12 mouse cellular contexts compared by ENCODE assay signal in the genomic region with DNA sequence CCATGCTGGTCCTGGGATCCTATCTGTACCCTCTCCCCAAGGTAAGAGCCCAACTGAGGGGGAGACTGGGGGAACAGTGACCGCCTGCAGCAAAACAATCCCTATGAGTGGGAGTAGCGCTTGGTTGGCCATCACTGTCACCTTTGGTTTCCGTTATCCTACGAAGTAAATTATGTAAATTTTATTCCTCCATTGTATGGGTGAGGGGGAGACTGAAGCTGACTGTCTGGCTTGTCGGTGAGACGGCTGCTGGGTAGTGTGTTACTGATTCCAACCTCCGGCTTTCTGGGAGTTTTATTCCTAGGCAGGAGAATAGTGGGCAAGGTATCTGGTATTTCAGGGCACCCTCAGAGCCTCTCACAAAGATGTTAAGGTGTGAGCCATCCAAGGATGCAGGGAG. TPM values are rescaled to one million over a fixed set of nuclear protein-coding genes. Genes with fewer than 3 reads are reported as not detected.
"Had no signal": no experiment of that assay in that cellular context is flagged by ENCODE, and none has a peak within 500 bp of the region (broad histone marks: within the 10 kb centered on the region; RNA-seq: fewer than 3 reads in every experiment).

No protein-coding gene starts in this region.

- H3K27ac ChIP-seq: layer of hippocampus, adult 2 months; limb, embryonic 12.5 days; liver, embryonic 13.5 days; neural tube, embryonic 12.5 days; stomach, postnatal 0 days had no signal

- H3K4me3 ChIP-seq: layer of hippocampus, adult 2 months; limb, embryonic 12.5 days; liver, embryonic 13.5 days; neural tube, embryonic 12.5 days had no signal

- H3K9me3 ChIP-seq: limb, embryonic 12.5 days; liver, embryonic 13.5 days; neural tube, embryonic 12.5 days had no signal

- H3K4me1 ChIP-seq: limb, embryonic 12.5 days had no signal

- H3K9ac ChIP-seq: limb, embryonic 12.5 days; liver, embryonic 13.5 days; liver, postnatal 0 days; neural tube, embryonic 12.5 days had no signal

- H3K4me2 ChIP-seq: limb, embryonic 12.5 days; liver, embryonic 13.5 days; neural tube, embryonic 12.5 days had no signal

- H3K27me3 ChIP-seq: neural tube, embryonic 12.5 days had no signal

- ATAC-seq: liver, postnatal 0 days had no signal

- H3K36me3 ChIP-seq: limb, embryonic 12.5 days; liver, embryonic 13.5 days; neural tube, embryonic 12.5 days had no signal

- DNase-seq: kidney, postnatal 4 days; liver; liver, embryonic 13.5 days; liver, postnatal 0 days; thymus, adult 2 months; thymus, postnatal 25 days had no signal

RNA-seq across cellular contexts. Expression of gene Slc26a9, which starts 15.0 kb away (rescaled TPM):
- total RNA-seq: monocyte, adult 5-6 weeks; neutrophil, adult 5-6 weeks had no signal
- polyA plus RNA-seq: limb, embryonic 12.5 days; liver, embryonic 13.5 days; liver, postnatal 0 days; neural tube, embryonic 12.5 days had no signal

RNA-seq across cellular contexts. Expression of gene Pm20d1, which starts 38.4 kb away (rescaled TPM):
- total RNA-seq: monocyte, adult 5-6 weeks; neutrophil, adult 5-6 weeks had no signal
